Comparison of ENCODE assay signal across 9 mouse cellular contexts in genomic region chr1:191292348-191292747, GRCm38 (mm10). TPM values are rescaled to one million over a fixed set of nuclear protein-coding genes. Genes with fewer than 3 reads are reported as not detected.
DNase-seq lines count a peak whose midpoint lies in the region; ATAC-seq and TF ChIP-seq lines count a peak whose summit lies in the region.
"Had no signal": no experiment of that assay in that cellular context is flagged by ENCODE, and none has a peak within 500 bp of the region (broad histone marks: within the 10 kb centered on the region; RNA-seq: fewer than 3 reads in every experiment).

No protein-coding gene starts in this region.

- H3K36me3 ChIP-seq in forebrain, postnatal 0 days (ENCODE audit: insufficient read depth) = no peaks in the 10 kb centered on the region
- H3K36me3 ChIP-seq in forebrain, embryonic 14.5 days (ENCODE audit: control insufficient read depth, insufficient read depth, low read length) = no peaks in the 10 kb centered on the region
- H3K36me3 ChIP-seq in lung, postnatal 0 days (ENCODE audit: insufficient read depth, low read length) = no peaks in the 10 kb centered on the region
- H3K36me3 ChIP-seq: limb, embryonic 13.5 days had no signal

- H3K4me1 ChIP-seq in forebrain, postnatal 0 days (ENCODE audit: insufficient read depth) = no peaks in the 10 kb centered on the region
- H3K4me1 ChIP-seq in forebrain, embryonic 14.5 days (ENCODE audit: control insufficient read depth, insufficient read depth, low read length) = no peaks in the 10 kb centered on the region
- H3K4me1 ChIP-seq in lung, postnatal 0 days (ENCODE audit: insufficient read depth, low read depth, low read length) = 0 out of 2 replicates have a peak, but pooled peaks cover 2% of the 10 kb centered on the region
- H3K4me1 ChIP-seq: limb, embryonic 13.5 days had no signal

- H3K9ac ChIP-seq in forebrain, postnatal 0 days = no peak overlapping the region
- H3K9ac ChIP-seq in forebrain, embryonic 14.5 days (ENCODE audit: low read length) = no peak overlapping the region
- no peak overlapping the region for H3K9ac ChIP-seq in lung, postnatal 0 days (replicated peaks; ENCODE audit: low read depth)
- H3K9ac ChIP-seq: limb, embryonic 13.5 days had no signal

- no peaks in the 10 kb centered on the region for H3K9me3 ChIP-seq in forebrain, postnatal 0 days (ENCODE audit: low read length)
- no peaks in the 10 kb centered on the region for H3K9me3 ChIP-seq in forebrain, embryonic 14.5 days (replicated peaks; ENCODE audit: control insufficient read depth, low read length)
- no peaks in the 10 kb centered on the region for H3K9me3 ChIP-seq in lung, postnatal 0 days (ENCODE audit: low read length)
- H3K9me3 ChIP-seq: limb, embryonic 13.5 days had no signal

- WGBS in forebrain, postnatal 0 days = 52% methylated on average over 5 of the region's 5 CpGs
- 71% methylated on average over 5 of the region's 5 CpGs for WGBS in forebrain, embryonic 14.5 days
- WGBS in lung, postnatal 0 days = 70% methylated on average over 5 of the region's 5 CpGs

- no peak for TF ChIP-seq CTCF in forebrain, postnatal 0 days (IDR thresholded peaks at IDR 0.05; ENCODE audit: low read depth)
- TF ChIP-seq CTCF in lung, postnatal 0 days (IDR thresholded peaks at IDR 0.05) = no peak

- peak; percentile 56 for DNase-seq in forebrain, postnatal 0 days
- DNase-seq in forebrain, embryonic 14.5 days (ENCODE audit: low spot score) = no peak
- DNase-seq in MN1 (ENCODE audit: low spot score) = peak; percentile 95
- DNase-seq in cerebellum, postnatal 10 days = peak; percentile 67 to 77
- peak; percentile 69 for DNase-seq in kidney, adult 9 months
- peak; percentile 43 for DNase-seq in lung, postnatal 0 days (ENCODE audit: low spot score)

- H3K27ac ChIP-seq in forebrain, postnatal 0 days (ENCODE audit: low read depth, low read length) = no peak overlapping the region
- no peak overlapping the region for H3K27ac ChIP-seq in forebrain, embryonic 14.5 days (ENCODE audit: low read depth, low read length)
- no peak overlapping the region for H3K27ac ChIP-seq in lung, postnatal 0 days (ENCODE audit: low read length)
- H3K27ac ChIP-seq: limb, embryonic 13.5 days had no signal

- H3K4me2 ChIP-seq in forebrain, postnatal 0 days (ENCODE audit: low read depth) = no peak overlapping the region
- H3K4me2 ChIP-seq in forebrain, embryonic 14.5 days (ENCODE audit: low read length) = no peak overlapping the region
- H3K4me2 ChIP-seq in lung, postnatal 0 days (replicated peaks; ENCODE audit: low read depth, low read length) = no peak overlapping the region
- H3K4me2 ChIP-seq: limb, embryonic 13.5 days had no signal

- no peak overlapping the region for H3K4me3 ChIP-seq in forebrain, postnatal 0 days (ENCODE audit: low read depth, low read length)
- H3K4me3 ChIP-seq in forebrain, embryonic 14.5 days (ENCODE audit: low read depth, low read length) = no peak overlapping the region
- H3K4me3 ChIP-seq in lung, postnatal 0 days (ENCODE audit: low read depth, low read length) = no peak overlapping the region
- H3K4me3 ChIP-seq: limb, embryonic 13.5 days had no signal

- H3K27me3 ChIP-seq in forebrain, postnatal 0 days (ENCODE audit: insufficient read depth, low read length) = no peaks in the 10 kb centered on the region
- H3K27me3 ChIP-seq in forebrain, embryonic 14.5 days (replicated peaks; ENCODE audit: control insufficient read depth, insufficient read depth, low read length) = no peaks in the 10 kb centered on the region
- H3K27me3 ChIP-seq in lung, postnatal 0 days (replicated peaks; ENCODE audit: insufficient read depth, low read length) = no peaks in the 10 kb centered on the region
- H3K27me3 ChIP-seq: limb, embryonic 13.5 days had no signal

- no peak for TF ChIP-seq EP300 in lung, postnatal 0 days (IDR thresholded peaks at IDR 0.05)

- peak; percentile 88 for ATAC-seq in forebrain, postnatal 0 days
- ATAC-seq in forebrain, embryonic 14.5 days = no peak
- ATAC-seq in lung, postnatal 0 days = peak; percentile 29
- ATAC-seq in monocyte, adult 5-6 weeks (replicated peaks; ENCODE audit: insufficient number of reproducible peaks, low FRiP score, low TSS enrichment, poor library complexity, severe bottlenecking) = no peak
- ATAC-seq in granulocyte monocyte progenitor cell, adult 5-6 weeks (replicated peaks; ENCODE audit: poor library complexity, severe bottlenecking) = no peak

RNA-seq across cellular contexts. Expression of gene Nenf, which starts 25.6 kb away (rescaled TPM):
- 170 and 329 TPM in 2 replicates for total RNA-seq in forebrain, postnatal 0 days (2014; rRNA removed)
- 189 and 236 TPM in 2 replicates for polyA plus RNA-seq in forebrain, postnatal 0 days (2015; fragmentation: Nextera tagmentation; extraction: Ambion mirVana)
- polyA plus RNA-seq in forebrain, embryonic 14.5 days (2014; fragmentation: Nextera tagmentation; extraction: Ambion mirVana) = 125 and 128 TPM in 2 replicates
- 149 and 177 TPM in 2 replicates for polyA plus RNA-seq in lung, postnatal 0 days (2015; fragmentation: Nextera tagmentation; extraction: Ambion mirVana)
- 1.9 to 4.4 TPM (median 2.5 TPM) in 3 replicates for total RNA-seq in monocyte, adult 5-6 weeks (2017)
- total RNA-seq in granulocyte monocyte progenitor cell, adult 5-6 weeks (2014; fragmentation: Nextera tagmentation) = 36.7 and 54.4 TPM in 2 replicates
- 5.5 and 9.8 TPM in 2 replicates for total RNA-seq in granulocyte monocyte progenitor cell, adult 5-6 weeks (2017)

RNA-seq across cellular contexts. Expression of gene Tmem206, which starts 33.4 kb away (rescaled TPM):
- total RNA-seq in forebrain, postnatal 0 days (2014; rRNA removed) = 20.2 and 28.3 TPM in 2 replicates
- polyA plus RNA-seq in forebrain, postnatal 0 days (2015; fragmentation: Nextera tagmentation; extraction: Ambion mirVana) = 26.1 and 30.8 TPM in 2 replicates
- polyA plus RNA-seq in forebrain, embryonic 14.5 days (2014; fragmentation: Nextera tagmentation; extraction: Ambion mirVana) = 57.0 and 62.5 TPM in 2 replicates
- polyA plus RNA-seq in lung, postnatal 0 days (2015; fragmentation: Nextera tagmentation; extraction: Ambion mirVana) = 13.1 and 14.7 TPM in 2 replicates
- total RNA-seq in monocyte, adult 5-6 weeks (2017) = 5.8 to 12.5 TPM (median 10.7 TPM) in 3 replicates
- total RNA-seq in granulocyte monocyte progenitor cell, adult 5-6 weeks (2014; fragmentation: Nextera tagmentation) = 25.5 and 27.2 TPM in 2 replicates
- total RNA-seq in granulocyte monocyte progenitor cell, adult 5-6 weeks (2017) = 19.7 and 23.2 TPM in 2 replicates

Comparison
In these comparisons a context has a peak if more than half of its experiments do, and no peak if none do; other contexts are left out.
1. ATAC-seq: peak in forebrain, postnatal 0 days (single experiment) and lung, postnatal 0 days (single experiment); none in forebrain, embryonic 14.5 days (single experiment), monocyte, adult 5-6 weeks (single experiment) and granulocyte monocyte progenitor cell, adult 5-6 weeks (single experiment).